Mouse (Mus musculus): ENCODE measurements around the gene Zfp551. TPM values are rescaled to one million over a fixed set of nuclear protein-coding genes. Genes with fewer than 3 reads are reported as not detected.

The Zfp551 gene
- 3.5 TPM for polyA plus RNA-seq (2017; shearing (Covaris generic))

GRCm38 (mm10) chr7:12422245-12422849 is at the start of gene Zfp551:
TSS of gene Zfp551 (minus strand) at chr7:12422751.

GRCm38 (mm10) chr7:12369173-12369572 is 53.4 kb downstream of the Zfp551 start, which contains the start of gene Vmn1r84:
TSS of gene Vmn1r84 (minus strand) at chr7:12369273.

Other genes with a start within 250 kb of the Zfp551 start
- 0.04 TPM for gene Vmn1r80, start 233.5 kb downstream of the Zfp551 start, polyA plus RNA-seq (2017; shearing (Covaris generic))
- 0.07 TPM for gene Vmn1r81, start 154.5 kb downstream of the Zfp551 start, polyA plus RNA-seq (2017; shearing (Covaris generic))
- not detected for gene Vmn1r82, start 122.3 kb downstream of the Zfp551 start, polyA plus RNA-seq (2017; shearing (Covaris generic))
- gene Vmn1r83, start 93.3 kb downstream of the Zfp551 start, polyA plus RNA-seq (2017; shearing (Covaris generic)): not detected
- gene Vmn1r84, start 53.5 kb downstream of the Zfp551 start, polyA plus RNA-seq (2017; shearing (Covaris generic)): 0.05 TPM
- gene Zfp606, start 55.5 kb upstream of the Zfp551 start, polyA plus RNA-seq (2017; shearing (Covaris generic)): 9.9 TPM
- gene 2900092C05Rik, start 89.8 kb upstream of the Zfp551 start, polyA plus RNA-seq (2017; shearing (Covaris generic)): not detected
- 0.05 TPM for gene Vmn2r53, start 186.0 kb upstream of the Zfp551 start, polyA plus RNA-seq (2017; shearing (Covaris generic))
- gene Vmn2r54, start 217.6 kb upstream of the Zfp551 start, polyA plus RNA-seq (2017; shearing (Covaris generic)): not detected